Mouse (Mus musculus): ENCODE measurements at regions not wholly inside any gene's neighbourhood (a gene's known extent, or its start where the extent isn't known, plus 50 kb on each side); places are given as distances from the start of the nearest gene placed in this dataset.
"Not testable (repeated sequence)": the region's sequence is repeated elsewhere in the genome, so short reads cannot be mapped to it uniquely, and the experiment has no call there.

- Histone ChIP-seq H3K27ac (ENCODE audit: poor library complexity, severe bottlenecking) (no peak overlapping the region), H3K9ac (no peak overlapping the region), H3K4me3 (no peak overlapping the region), H3K36me3 (no peaks in the 10 kb centered on the region), H3K4me1 (replicated peaks) (no peaks in the 10 kb centered on the region), H3K4me2 (no peak overlapping the region), H3K27me3 (replicated peaks) (no peaks in the 10 kb centered on the region), H3K9me3 (replicated peaks) (no peaks in the 10 kb centered on the region)
- ATAC-seq (ENCODE audit: insufficient number of reproducible peaks, low FRiP score): no peak
- WGBS: 55% methylated on average over 4 of the region's 4 CpGs
These were observed 625.9 kb upstream of the Map3k7 start for GRCm38 (mm10) chr4:31337980-31338379.

- Histone ChIP-seq H3K36me3 (no peaks in the 10 kb centered on the region), H3K27me3 (replicated peaks) (no peaks in the 10 kb centered on the region), H3K9ac (no peak overlapping the region), H3K27ac (ENCODE audit: poor library complexity, severe bottlenecking) (no peak overlapping the region), H3K4me1 (replicated peaks) (no peaks in the 10 kb centered on the region), H3K4me3 (no peak overlapping the region), H3K9me3 (replicated peaks) (no peaks in the 10 kb centered on the region), H3K4me2 (no peak overlapping the region)
- 69% methylated on average over 5 of the region's 5 CpGs for WGBS
- ATAC-seq (ENCODE audit: insufficient number of reproducible peaks, low FRiP score): no peak
These were observed 620.3 kb upstream of the Map3k7 start for GRCm38 (mm10) chr4:31343312-31344248.

- H3K9me3 ChIP-seq (replicated peaks); H3K4me2 ChIP-seq; H3K27ac ChIP-seq (ENCODE audit: poor library complexity, severe bottlenecking); H3K36me3 ChIP-seq; H3K4me1 ChIP-seq (replicated peaks); H3K9ac ChIP-seq; H3K4me3 ChIP-seq; ATAC-seq (ENCODE audit: insufficient number of reproducible peaks, low FRiP score); H3K27me3 ChIP-seq (replicated peaks): not testable (repeated sequence)
- 84% methylated on average over 3 of the region's 3 CpGs for WGBS
These were observed 609.9 kb upstream of the Map3k7 start for GRCm38 (mm10) chr4:31354046-31354445.

GRCm38 (mm10) chr4:31354953-31355352 is 608.9 kb upstream of the Map3k7 start:
- no peak for ATAC-seq (ENCODE audit: insufficient number of reproducible peaks, low FRiP score)
- no peak overlapping the region for H3K4me2 ChIP-seq
- H3K27ac ChIP-seq (ENCODE audit: poor library complexity, severe bottlenecking): no peak overlapping the region
- no peaks in the 10 kb centered on the region for H3K4me1 ChIP-seq (replicated peaks)
- H3K27me3 ChIP-seq (replicated peaks): no peaks in the 10 kb centered on the region
- no peaks in the 10 kb centered on the region for H3K36me3 ChIP-seq
- H3K4me3 ChIP-seq: no peak overlapping the region
- 85% methylated on average over 2 of the region's 2 CpGs for WGBS
- no peak overlapping the region for H3K9ac ChIP-seq
- H3K9me3 ChIP-seq (replicated peaks): no peaks in the 10 kb centered on the region

- H3K36me3 ChIP-seq: no peaks in the 10 kb centered on the region
- no peaks in the 10 kb centered on the region for H3K4me1 ChIP-seq (replicated peaks)
- no peaks in the 10 kb centered on the region for H3K9me3 ChIP-seq (replicated peaks)
- H3K9ac ChIP-seq: no peak overlapping the region
- no peaks in the 10 kb centered on the region for H3K27me3 ChIP-seq (replicated peaks)
- whole genome bisulfite sequencing: 54% methylated on average over 1 of the region's 1 CpGs
- H3K4me2 ChIP-seq: no peak overlapping the region
- H3K27ac ChIP-seq (ENCODE audit: poor library complexity, severe bottlenecking): no peak overlapping the region
- ATAC-seq (ENCODE audit: insufficient number of reproducible peaks, low FRiP score): no peak
- H3K4me3 ChIP-seq: no peak overlapping the region
These were observed 597.7 kb upstream of the Map3k7 start for GRCm38 (mm10) chr4:31366172-31366571.

GRCm38 (mm10) chr4:31367031-31367430 is 596.9 kb upstream of the Map3k7 start:
- Histone ChIP-seq H3K27ac (ENCODE audit: poor library complexity, severe bottlenecking) (no peak overlapping the region), H3K9me3 (replicated peaks) (no peaks in the 10 kb centered on the region), H3K36me3 (no peaks in the 10 kb centered on the region), H3K27me3 (replicated peaks) (no peaks in the 10 kb centered on the region), H3K9ac (no peak overlapping the region), H3K4me2 (no peak overlapping the region), H3K4me3 (no peak overlapping the region), H3K4me1 (replicated peaks) (no peaks in the 10 kb centered on the region)
- no peak for ATAC-seq (ENCODE audit: insufficient number of reproducible peaks, low FRiP score)
- WGBS: 69% methylated on average over 5 of the region's 5 CpGs

GRCm38 (mm10) chr4:31370062-31370461 is 593.8 kb upstream of the Map3k7 start:
- Histone ChIP-seq H3K9ac (no peak overlapping the region), H3K4me1 (replicated peaks) (no peaks in the 10 kb centered on the region), H3K4me3 (no peak overlapping the region), H3K36me3 (no peaks in the 10 kb centered on the region), H3K9me3 (replicated peaks) (no peaks in the 10 kb centered on the region), H3K4me2 (no peak overlapping the region), H3K27me3 (replicated peaks) (no peaks in the 10 kb centered on the region), H3K27ac (ENCODE audit: poor library complexity, severe bottlenecking) (no peak overlapping the region)
- WGBS: 74% methylated on average over 7 of the region's 7 CpGs
- no peak for ATAC-seq (ENCODE audit: insufficient number of reproducible peaks, low FRiP score)

- H3K27me3 ChIP-seq (replicated peaks): no peaks in the 10 kb centered on the region
- no peak overlapping the region for H3K9ac ChIP-seq
- no peaks in the 10 kb centered on the region for H3K9me3 ChIP-seq (replicated peaks)
- H3K36me3 ChIP-seq: no peaks in the 10 kb centered on the region
- ATAC-seq (ENCODE audit: insufficient number of reproducible peaks, low FRiP score): no peak
- H3K4me1 ChIP-seq (replicated peaks): no peaks in the 10 kb centered on the region
- no peak overlapping the region for H3K4me3 ChIP-seq
- WGBS: 90% methylated on average over 8 of the region's 8 CpGs
- no peak overlapping the region for H3K27ac ChIP-seq (ENCODE audit: poor library complexity, severe bottlenecking)
- H3K4me2 ChIP-seq: no peak overlapping the region
These were observed 582.6 kb upstream of the Map3k7 start for GRCm38 (mm10) chr4:31381069-31381969.

GRCm38 (mm10) chr4:31392932-31393632 is 570.8 kb upstream of the Map3k7 start:
- no peak overlapping the region for H3K27ac ChIP-seq (ENCODE audit: poor library complexity, severe bottlenecking)
- H3K27me3 ChIP-seq (replicated peaks): no peaks in the 10 kb centered on the region
- WGBS: 80% methylated on average over 4 of the region's 4 CpGs
- H3K9ac ChIP-seq: no peak overlapping the region
- no peaks in the 10 kb centered on the region for H3K36me3 ChIP-seq
- no peak for ATAC-seq (ENCODE audit: insufficient number of reproducible peaks, low FRiP score)
- H3K4me3 ChIP-seq: no peak overlapping the region
- no peak overlapping the region for H3K4me2 ChIP-seq
- H3K9me3 ChIP-seq (replicated peaks): no peaks in the 10 kb centered on the region
- no peaks in the 10 kb centered on the region for H3K4me1 ChIP-seq (replicated peaks)

- H3K4me2 ChIP-seq: no peak overlapping the region
- H3K9ac ChIP-seq: no peak overlapping the region
- no peaks in the 10 kb centered on the region for H3K36me3 ChIP-seq
- no peaks in the 10 kb centered on the region for H3K9me3 ChIP-seq (replicated peaks)
- no peak for ATAC-seq (ENCODE audit: insufficient number of reproducible peaks, low FRiP score)
- WGBS: 41% methylated on average over 4 of the region's 4 CpGs
- no peaks in the 10 kb centered on the region for H3K27me3 ChIP-seq (replicated peaks)
- H3K27ac ChIP-seq (ENCODE audit: poor library complexity, severe bottlenecking): no peak overlapping the region
- no peak overlapping the region for H3K4me3 ChIP-seq
- H3K4me1 ChIP-seq (replicated peaks): 0 out of 2 replicates have a peak, but pooled peaks cover 6% of the 10 kb centered on the region
These were observed 568.4 kb upstream of the Map3k7 start for GRCm38 (mm10) chr4:31395538-31395937.

- 66% methylated on average over 8 of the region's 8 CpGs for WGBS
- Histone ChIP-seq H3K9me3 (replicated peaks) (no peaks in the 10 kb centered on the region), H3K9ac (no peak overlapping the region), H3K27ac (ENCODE audit: poor library complexity, severe bottlenecking) (peak overlapping the region; percentile 84), H3K4me2 (no peak overlapping the region), H3K4me1 (replicated peaks) (peaks cover 28% of the 10 kb centered on the region), H3K27me3 (replicated peaks) (no peaks in the 10 kb centered on the region), H3K4me3 (no peak overlapping the region), H3K36me3 (no peaks in the 10 kb centered on the region)
- no peak for ATAC-seq (ENCODE audit: insufficient number of reproducible peaks, low FRiP score)
These were observed 559.9 kb upstream of the Map3k7 start for GRCm38 (mm10) chr4:31403976-31404375.
